Mouse (Mus musculus) mesoderm, embryonic 11.5 days (tissue): ENCODE measurements around the gene Opn4.

Source experiments
- DNase-seq: peaks from one replicate; pipeline ENCODE4 v3.0.0-alpha.2; 2012; ENCODE audit warnings: low read depth, low spot score

Opn4 gene

GRCm38 (mm10) chr14:34562393-34562792 lies 37.5 kb downstream of the Opn4 start:
- DNase-seq, result no peak

- DNase-seq, result no peak
These were observed 38.3 kb downstream of the Opn4 start for GRCm38 (mm10) chr14:34561647-34562046.

GRCm38 (mm10) chr14:34558947-34559346 lies 41.0 kb downstream of the Opn4 start:
- no peak for DNase-seq

GRCm38 (mm10) chr14:34555211-34555610 lies 44.7 kb downstream of the Opn4 start:
- DNase-seq, result no peak

GRCm38 (mm10) chr14:34554047-34554446 lies 45.9 kb downstream of the Opn4 start:
- DNase-seq, result no peak

- DNase-seq, result no peak
These were observed 46.5 kb downstream of the Opn4 start for GRCm38 (mm10) chr14:34553470-34553869.

GRCm38 (mm10) chr14:34552226-34552625 lies 47.7 kb downstream of the Opn4 start:
- DNase-seq, result no peak

GRCm38 (mm10) chr14:34549004-34549671 lies 50.8 kb downstream of the Opn4 start:
- DNase-seq, result peak; percentile 89

- peak; percentile 72 for DNase-seq
These were observed 51.4 kb downstream of the Opn4 start for GRCm38 (mm10) chr14:34548391-34549001.

- no peak for DNase-seq
These were observed 55.4 kb downstream of the Opn4 start for GRCm38 (mm10) chr14:34544545-34544944.

GRCm38 (mm10) chr14:34544001-34544400 lies 55.9 kb downstream of the Opn4 start:
- DNase-seq, result no peak

- no peak for DNase-seq
These were observed 56.3 kb downstream of the Opn4 start for GRCm38 (mm10) chr14:34543596-34543995.

- no peak for DNase-seq
These were observed 58.0 kb downstream of the Opn4 start for GRCm38 (mm10) chr14:34541896-34542295.

- DNase-seq, result peak; percentile 52
These were observed 59.2 kb downstream of the Opn4 start for GRCm38 (mm10) chr14:34540685-34541162.
